Mouse (Mus musculus): Measurements from ENCODE around the gene Adamts2.

DNA sequence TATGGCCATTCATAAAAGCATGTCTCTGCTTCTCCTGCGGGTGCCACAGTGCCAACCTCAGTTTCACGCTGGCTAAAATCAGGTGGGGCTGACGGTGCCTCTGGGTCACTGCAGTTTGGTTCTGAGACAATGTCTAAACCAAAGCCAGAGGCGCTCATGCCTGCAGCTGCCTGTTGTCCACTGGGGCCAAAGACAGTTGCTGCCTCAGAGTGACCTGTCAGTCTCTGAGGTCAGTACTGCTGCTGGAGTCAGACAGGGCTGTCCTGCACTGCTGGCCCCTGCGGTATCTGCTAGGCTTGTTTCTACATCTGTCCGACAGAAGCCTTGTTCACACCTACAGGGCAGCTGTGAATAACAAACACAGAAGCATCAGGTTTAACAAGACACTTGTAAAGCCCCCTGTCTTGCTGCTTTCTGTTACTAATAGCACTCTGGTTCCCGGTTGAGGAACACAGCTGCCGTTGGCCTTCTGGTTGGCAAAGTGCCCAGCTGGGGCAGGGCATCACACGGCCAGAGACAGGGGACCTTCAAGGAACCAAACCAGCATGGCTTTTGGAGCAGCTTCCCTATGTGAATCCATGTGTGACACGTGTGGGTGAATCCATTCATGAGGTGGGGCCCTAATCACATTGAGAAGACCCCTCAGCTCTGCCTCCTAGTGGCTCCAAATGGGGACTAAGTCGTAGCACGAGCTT, 119.1 kb downstream of the Adamts2 start:
- TF ChIP-seq EP300 (IDR thresholded peaks at IDR 0.05; ENCODE audit: low read depth) = no peak
- TF ChIP-seq CTCF (IDR thresholded peaks at IDR 0.05; ENCODE audit: low read depth) = 0 out of 2 replicates have a peak, but pooled peaks have one; percentile 12

All from liver, postnatal 0 days (tissue).